Mouse (Mus musculus) neural tube, embryonic 13.5 days (tissue): ENCODE data around the gene Ccl2. TPM values are rescaled to one million over a fixed set of nuclear protein-coding genes. Genes with fewer than 3 reads are reported as not detected.
A peak's percentile ranks its signal among the peaks of the same experiment; 100 is the strongest.

Experiments used
- ATAC-seq: fragments of 200-750 bp; cut with Nextera tagmentation; 2 replicates; pipeline ENCODE4 v1.8.0; 2017; ENCODE audit warnings: low read depth, mild to moderate bottlenecking, moderate TSS enrichment, moderate library complexity
- H3K27ac ChIP-seq: fragments of 300-500 bp; sonication (generic); replicated peaks from 2 replicates; pipeline ENCODE4 v1.5.1; 2015; ENCODE audit warnings: moderate library complexity, mild to moderate bottlenecking, inconsistent platforms
- H3K27me3 ChIP-seq: fragments of 300-500 bp; sonication (generic); 2 replicates; pipeline ENCODE4 v1.6.1; 2015; ENCODE audit warnings: mild to moderate bottlenecking, inconsistent platforms
- H3K36me3 ChIP-seq: fragments of 300-500 bp; sonication (generic); 2 replicates; pipeline ENCODE4 v1.6.1; 2015; ENCODE audit warnings: mild to moderate bottlenecking, inconsistent platforms
- H3K4me1 ChIP-seq: fragments of 300-500 bp; sonication (generic); replicated peaks from 2 replicates; pipeline ENCODE4 v1.6.1; 2015; ENCODE audit warnings: inconsistent platforms
- H3K4me2 ChIP-seq: fragments of 300-500 bp; sonication (generic); 2 replicates; pipeline ENCODE4 v1.6.1; 2015; ENCODE audit warnings: inconsistent platforms, mild to moderate bottlenecking, moderate library complexity
- H3K4me3 ChIP-seq: fragments of 300-500 bp; sonication (generic); 2 replicates; pipeline ENCODE4 v1.5.1; 2015; ENCODE audit warnings: mild to moderate bottlenecking, inconsistent platforms
- H3K9ac ChIP-seq: fragments of 300-500 bp; sonication (generic); 2 replicates; pipeline ENCODE4 v1.6.1; 2015; ENCODE audit warnings: moderate library complexity, mild to moderate bottlenecking, inconsistent platforms
- H3K9me3 ChIP-seq: fragments of 300-500 bp; sonication (generic); 2 replicates; pipeline ENCODE4 v1.6.1; 2016; ENCODE audit warnings: inconsistent platforms
- WGBS: fragments of 180-500 bp; shearing (Covaris S2); methylation state at CpG from one replicate; pipeline ENCODE4 v1.1.7; 2015; 5-methylcytosine and 5-hydroxymethylcytosine counted together
- polyA plus RNA-seq: library from polyadenylated mRNA; unstranded; fragments of >200 nt; fragmentation: Nextera tagmentation; extraction: Ambion mirVana; gene quantifications from 2 replicates; pipeline ENCODE4 v1.2.1, GENCODE M21; 2015

The Ccl2 gene
- polyA plus RNA-seq, 1 experiment from 2014 or later, result 2.6 TPM

DNA sequence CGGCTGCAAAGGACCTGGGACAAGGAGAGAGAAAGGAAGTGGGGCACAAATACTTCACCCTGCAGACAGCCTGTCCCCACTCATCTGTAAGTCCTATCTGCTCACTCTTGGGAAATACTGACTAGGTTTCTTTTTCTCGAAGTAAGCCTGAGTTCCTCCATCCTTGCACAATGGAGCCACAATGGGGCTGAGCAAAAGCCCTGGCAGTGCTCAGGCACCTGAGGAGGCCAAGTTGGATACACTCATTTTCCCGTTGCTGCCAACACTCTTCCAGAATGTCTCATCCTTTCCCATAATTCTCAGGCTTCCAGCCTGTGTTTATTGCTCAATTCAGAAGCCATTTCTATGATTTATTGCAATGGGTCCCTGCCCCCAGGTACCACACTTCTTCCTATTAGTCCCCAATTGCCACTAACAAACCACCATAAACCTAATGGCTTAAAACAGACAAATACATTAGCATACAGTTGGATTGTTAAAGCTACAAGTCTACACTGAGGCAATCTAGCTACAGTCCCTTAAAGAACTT, 3.8 kb downstream of the Ccl2 start:
- Histone ChIP-seq H3K9me3 (no peaks in the 10 kb centered on the region), H3K9ac (no peak overlapping the region), H3K4me1 (peaks cover 28% of the 10 kb centered on the region), H3K36me3 (no peaks in the 10 kb centered on the region), H3K27me3 (no peaks in the 10 kb centered on the region), H3K4me3 (no peak overlapping the region), H3K4me2 (no peak overlapping the region), H3K27ac (no peak overlapping the region)
- WGBS, result 34% methylated on average over 3 of the region's 3 CpGs
- peak; percentile 27; the same call in 1 of the 2 replicates for ATAC-seq

DNA sequence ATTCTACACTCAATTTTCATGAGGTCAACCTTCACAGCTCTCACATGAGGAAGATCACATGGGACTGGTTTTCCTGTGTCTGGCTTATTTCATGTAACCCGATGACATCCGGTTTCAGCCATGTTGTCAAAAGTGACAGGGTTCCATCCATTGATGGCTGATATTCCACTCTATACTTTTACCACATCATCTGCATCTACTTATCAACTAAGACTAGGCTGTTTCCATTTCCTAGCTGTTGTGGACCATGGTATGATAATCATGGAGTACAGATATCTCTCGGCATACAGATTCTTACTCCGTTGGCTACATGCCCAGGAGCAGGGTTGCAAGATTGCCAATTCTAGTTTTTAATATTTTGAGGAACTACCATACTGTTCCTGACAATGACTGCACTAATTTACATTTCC, 6.3 kb downstream of the Ccl2 start:
- peaks cover 18% of the 10 kb centered on the region for H3K4me1 ChIP-seq
- H3K9me3 ChIP-seq, result no peaks in the 10 kb centered on the region
- no peaks in the 10 kb centered on the region for H3K27me3 ChIP-seq
- no peak overlapping the region for H3K4me2 ChIP-seq
- no peak overlapping the region for H3K27ac ChIP-seq
- WGBS, result 94% methylated on average over 4 of the region's 4 CpGs
- no peaks in the 10 kb centered on the region for H3K36me3 ChIP-seq
- H3K9ac ChIP-seq, result no peak overlapping the region
- H3K4me3 ChIP-seq, result no peak overlapping the region
- no peak for ATAC-seq

DNA sequence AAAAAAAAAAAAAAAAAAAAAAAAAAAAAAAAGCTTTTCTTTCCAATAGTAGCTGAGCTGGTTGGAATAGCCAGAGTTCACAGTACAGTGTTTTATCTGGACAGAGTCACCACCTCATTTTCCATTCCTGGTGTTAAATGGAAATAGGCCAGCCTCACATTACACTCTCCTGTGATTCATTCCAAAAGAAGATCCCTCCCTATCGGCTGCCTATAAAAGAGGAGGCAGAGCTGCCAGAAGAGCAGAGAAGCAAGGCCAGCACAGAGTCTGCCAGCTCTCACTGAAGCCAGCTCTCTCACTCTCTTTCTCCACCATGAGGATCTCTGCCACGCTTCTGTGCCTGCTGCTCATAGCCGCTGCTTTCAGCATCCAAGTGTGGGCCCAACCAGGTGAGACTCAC, 10.1 kb downstream of the Ccl2 start, which contains the start of gene Ccl7:
TSS of gene Ccl7 (plus strand) at position 242 of the 400 bp plus-strand sequence.
- WGBS, result 82% methylated on average over 3 of the region's 3 CpGs
- Histone ChIP-seq H3K9me3 (no peaks in the 10 kb centered on the region), H3K4me3 (no peak within 1 kb of the TSS), H3K36me3 (no peaks in the 10 kb centered on the region), H3K4me2 (no peak within 1 kb of the TSS), H3K4me1 (no peaks in the 10 kb centered on the region), H3K9ac (no peak within 1 kb of the TSS), H3K27ac (no peak within 1 kb of the TSS), H3K27me3 (no peaks in the 10 kb centered on the region)
- ATAC-seq, result no peak

DNA sequence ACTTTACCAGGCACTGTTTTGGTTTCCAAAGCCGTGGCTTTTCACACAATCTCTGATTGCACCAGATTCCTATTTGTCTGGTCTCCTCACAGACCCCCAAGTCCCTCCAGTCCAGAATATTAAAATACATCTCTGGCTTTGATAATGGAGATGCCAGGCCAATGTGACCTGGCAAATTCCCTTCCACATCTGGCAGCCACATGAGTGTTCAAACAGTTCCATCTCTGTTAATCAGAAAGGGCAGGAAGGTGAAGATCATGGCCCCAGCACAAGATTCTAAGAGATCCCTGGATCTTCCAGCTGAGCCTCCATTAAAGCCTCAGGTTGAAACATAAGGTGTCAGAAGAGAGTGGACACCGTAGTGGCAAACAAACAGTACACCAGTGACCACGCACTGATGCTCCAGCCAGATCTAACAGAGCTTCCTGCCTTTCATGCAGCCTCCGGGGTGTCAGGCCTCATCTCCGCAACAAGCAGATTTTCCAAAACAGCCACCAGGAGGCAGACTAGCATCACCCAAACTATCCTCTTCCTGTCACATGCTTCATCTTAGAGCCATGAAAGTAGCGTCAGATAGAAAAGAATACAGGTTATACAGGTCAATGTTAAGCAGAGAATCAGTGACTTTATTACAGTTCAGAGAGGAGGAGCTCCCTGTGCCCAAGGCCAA, 12.5 kb downstream of the Ccl2 start:
- Histone ChIP-seq H3K9me3 (no peaks in the 10 kb centered on the region), H3K9ac (no peak overlapping the region), H3K4me3 (no peak overlapping the region), H3K36me3 (no peaks in the 10 kb centered on the region), H3K4me2 (no peak overlapping the region), H3K27ac (no peak overlapping the region), H3K4me1 (no peaks in the 10 kb centered on the region), H3K27me3 (no peaks in the 10 kb centered on the region)
- no peak for ATAC-seq
- 42% methylated on average over 6 of the region's 6 CpGs for WGBS

DNA sequence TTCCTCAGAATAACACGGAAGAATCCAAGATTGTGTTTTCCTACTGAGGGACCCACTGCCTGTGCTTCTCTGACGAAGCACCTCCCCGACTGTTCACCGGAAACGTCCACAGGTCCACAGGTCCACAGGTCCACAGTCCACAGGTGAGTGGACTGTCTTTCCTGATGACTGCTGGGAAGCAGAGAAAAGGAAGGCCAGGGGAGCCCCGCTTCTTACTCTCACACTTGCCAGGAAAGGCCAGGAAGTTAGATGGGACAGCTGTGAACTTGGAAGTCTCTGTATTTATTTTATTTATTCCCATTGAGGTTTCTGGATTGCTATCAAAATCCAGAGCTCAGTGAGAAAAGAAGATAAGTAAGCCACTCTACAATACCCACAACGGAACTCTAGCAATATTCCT, 18.5 kb downstream of the Ccl2 start:
- no peaks in the 10 kb centered on the region for H3K4me1 ChIP-seq
- 91% methylated on average over 7 of the region's 7 CpGs for whole genome bisulfite sequencing
- H3K4me3 ChIP-seq, result no peak overlapping the region
- no peak for ATAC-seq
- no peak overlapping the region for H3K9ac ChIP-seq
- H3K27ac ChIP-seq, result no peak overlapping the region
- H3K4me2 ChIP-seq, result no peak overlapping the region
- H3K27me3 ChIP-seq, result no peaks in the 10 kb centered on the region
- no peaks in the 10 kb centered on the region for H3K9me3 ChIP-seq
- no peaks in the 10 kb centered on the region for H3K36me3 ChIP-seq

DNA sequence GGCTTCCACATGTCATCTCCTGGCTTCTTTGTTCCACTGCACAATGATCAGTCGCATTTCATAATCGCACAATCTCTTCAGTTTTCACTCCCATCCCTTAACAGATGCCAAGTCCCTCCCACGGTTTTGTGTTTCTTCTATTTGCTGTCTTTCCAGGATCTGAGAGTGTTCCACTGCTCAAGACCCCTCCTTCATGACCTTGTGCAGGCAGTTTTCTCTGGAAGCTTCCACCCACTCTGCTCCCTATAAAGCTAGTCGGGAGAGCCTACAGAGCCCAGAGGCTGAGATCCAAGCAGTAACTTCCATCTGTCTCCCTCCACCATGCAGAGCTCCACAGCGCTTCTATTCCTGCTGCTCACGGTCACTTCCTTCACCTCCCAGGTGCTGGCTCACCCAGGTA, 22.3 kb downstream of the Ccl2 start, which contains the start of gene Ccl11:
TSS of gene Ccl11 (plus strand) at position 178 of the 400 bp plus-strand sequence.
- no peaks in the 10 kb centered on the region for H3K9me3 ChIP-seq
- H3K9ac ChIP-seq, result no peak within 1 kb of the TSS
- no peaks in the 10 kb centered on the region for H3K36me3 ChIP-seq
- no peak for ATAC-seq
- no peak within 1 kb of the TSS for H3K4me2 ChIP-seq
- no peaks in the 10 kb centered on the region for H3K4me1 ChIP-seq
- no peaks in the 10 kb centered on the region for H3K27me3 ChIP-seq
- WGBS, result 83% methylated on average over 6 of the region's 6 CpGs
- no peak within 1 kb of the TSS for H3K27ac ChIP-seq
- H3K4me3 ChIP-seq, result no peak within 1 kb of the TSS

DNA sequence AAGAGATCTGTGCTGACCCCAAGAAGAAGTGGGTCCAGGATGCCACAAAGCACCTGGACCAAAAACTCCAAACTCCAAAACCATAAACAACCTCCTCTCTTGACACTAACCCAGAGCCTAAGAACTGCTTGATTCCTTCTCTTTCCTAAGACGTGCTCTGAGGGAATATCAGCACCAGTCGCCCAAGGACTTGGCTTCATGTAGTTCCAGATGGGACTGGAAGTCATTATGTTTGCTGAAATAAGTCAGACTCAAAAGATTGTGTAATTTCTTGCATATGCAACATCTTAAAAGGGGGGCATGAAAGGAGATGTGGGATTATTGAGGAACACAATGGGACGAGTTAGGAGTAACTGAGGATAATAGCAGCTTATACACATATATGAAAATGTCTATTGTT, 26.9 kb downstream of the Ccl2 start:
- Histone ChIP-seq H3K36me3 (no peaks in the 10 kb centered on the region), H3K27me3 (no peaks in the 10 kb centered on the region), H3K4me3 (no peak overlapping the region), H3K9me3 (no peaks in the 10 kb centered on the region), H3K27ac (no peak overlapping the region), H3K9ac (no peak overlapping the region), H3K4me2 (no peak overlapping the region), H3K4me1 (no peaks in the 10 kb centered on the region)
- ATAC-seq, result no peak
- 80% methylated on average over 3 of the region's 3 CpGs for WGBS

DNA sequence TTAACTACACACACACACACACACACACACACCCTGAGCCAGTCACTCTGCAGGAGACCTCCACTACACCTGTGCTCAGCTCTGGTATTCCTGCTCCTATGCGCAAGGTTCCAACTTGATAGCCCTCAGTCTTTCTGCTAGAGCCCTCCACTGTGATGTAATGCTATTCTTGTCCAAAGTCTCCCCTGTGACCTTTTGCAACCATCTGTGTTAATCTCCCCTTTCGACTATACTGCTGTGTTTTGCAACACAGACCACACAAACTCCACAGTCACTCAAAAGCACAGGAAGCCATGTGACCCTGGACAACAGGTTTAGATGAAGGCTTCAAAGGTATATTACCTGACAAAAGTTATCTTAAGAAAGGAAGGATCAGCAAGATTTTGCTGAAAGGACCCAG, 28.1 kb downstream of the Ccl2 start:
- no peak for ATAC-seq
- H3K4me1 ChIP-seq, result no peaks in the 10 kb centered on the region
- H3K36me3 ChIP-seq, result no peaks in the 10 kb centered on the region
- no peak overlapping the region for H3K9ac ChIP-seq
- H3K4me2 ChIP-seq, result no peak overlapping the region
- no peak overlapping the region for H3K4me3 ChIP-seq
- no peaks in the 10 kb centered on the region for H3K9me3 ChIP-seq
- 87% methylated on average over 2 of the region's 2 CpGs for WGBS
- no peak overlapping the region for H3K27ac ChIP-seq
- no peaks in the 10 kb centered on the region for H3K27me3 ChIP-seq

DNA sequence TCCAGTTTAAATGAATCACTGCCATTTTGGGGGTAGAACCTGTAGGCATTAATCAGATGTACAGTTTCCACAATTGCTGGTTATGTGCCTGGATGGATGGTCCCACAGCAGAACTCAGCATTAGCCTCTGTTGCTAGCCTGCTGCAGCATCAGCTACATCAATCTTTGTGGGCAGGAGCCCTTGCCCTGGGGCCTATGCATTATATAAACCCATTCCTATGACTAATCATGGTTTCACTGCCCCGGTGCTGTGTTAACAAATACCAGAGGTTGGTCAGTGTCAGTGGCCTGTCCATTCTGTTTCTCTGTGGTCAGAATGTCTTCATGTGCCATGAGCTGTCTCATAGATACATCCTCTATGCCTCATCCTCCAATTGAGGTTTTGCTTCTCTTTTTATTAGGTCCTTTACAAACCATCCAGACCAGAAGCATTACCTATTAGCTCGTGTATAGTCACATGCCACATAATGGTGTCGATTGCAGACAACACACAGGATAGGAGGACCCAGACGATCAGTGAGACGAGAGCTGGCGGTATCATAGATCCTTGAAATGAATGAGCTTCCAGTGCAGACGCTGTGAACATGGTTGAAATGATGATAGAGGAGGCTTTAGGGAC, 31.7 kb downstream of the Ccl2 start:
- no peaks in the 10 kb centered on the region for H3K27me3 ChIP-seq
- no peaks in the 10 kb centered on the region for H3K4me1 ChIP-seq
- 78% methylated on average over 7 of the region's 7 CpGs for WGBS
- no peak for ATAC-seq
- no peak overlapping the region for H3K9ac ChIP-seq
- no peak overlapping the region for H3K4me3 ChIP-seq
- no peaks in the 10 kb centered on the region for H3K36me3 ChIP-seq
- H3K27ac ChIP-seq, result no peak overlapping the region
- H3K9me3 ChIP-seq, result no peaks in the 10 kb centered on the region
- no peak overlapping the region for H3K4me2 ChIP-seq

DNA sequence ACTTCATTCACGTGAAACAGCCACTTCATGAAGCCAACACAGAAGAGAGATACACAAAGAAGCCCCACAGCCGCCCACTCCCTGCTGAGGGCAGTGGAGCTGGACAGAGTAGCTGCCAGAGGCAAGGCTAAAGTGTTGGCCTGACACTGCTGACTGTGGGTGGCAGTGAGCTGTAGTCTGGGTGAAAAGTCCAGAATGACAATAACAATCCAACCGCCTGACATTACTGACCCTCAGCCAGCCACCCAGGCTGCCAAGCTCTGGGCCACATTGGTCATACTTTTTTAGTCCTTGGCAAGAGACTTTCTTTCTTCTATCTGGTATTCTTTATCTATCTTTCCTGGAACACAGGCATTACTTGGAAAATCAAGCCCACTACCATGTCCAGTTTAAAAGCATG, 35.7 kb downstream of the Ccl2 start:
- ATAC-seq, result no peak
- Histone ChIP-seq H3K4me1 (no peaks in the 10 kb centered on the region), H3K4me3 (no peak overlapping the region), H3K27ac (no peak overlapping the region), H3K4me2 (no peak overlapping the region), H3K36me3 (no peaks in the 10 kb centered on the region), H3K27me3 (no peaks in the 10 kb centered on the region), H3K9ac (no peak overlapping the region), H3K9me3 (no peaks in the 10 kb centered on the region)
- 76% methylated on average over 3 of the region's 3 CpGs for WGBS

DNA sequence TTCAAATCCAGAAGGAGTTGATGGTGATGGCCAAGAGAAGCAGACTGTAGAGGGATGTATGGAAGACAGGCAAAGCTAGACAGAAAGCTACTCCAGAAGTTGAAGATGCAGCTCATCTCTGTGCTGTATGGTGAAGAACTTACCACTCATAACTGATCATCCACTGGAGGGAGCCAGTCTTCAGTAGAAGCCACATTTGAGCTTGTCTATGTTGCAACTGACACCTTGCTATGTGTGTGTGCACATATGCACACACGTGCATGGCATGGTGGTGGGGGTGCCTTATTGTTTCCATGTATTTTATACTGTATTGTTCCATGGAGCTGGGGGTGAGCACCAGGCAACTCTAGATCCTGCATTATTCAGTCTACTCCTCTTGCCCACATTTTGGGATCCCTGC, 37.0 kb downstream of the Ccl2 start:
- no peak overlapping the region for H3K27ac ChIP-seq
- no peak overlapping the region for H3K4me2 ChIP-seq
- 81% methylated on average over 1 of the region's 1 CpGs for WGBS
- H3K36me3 ChIP-seq, result no peaks in the 10 kb centered on the region
- no peak overlapping the region for H3K9ac ChIP-seq
- no peaks in the 10 kb centered on the region for H3K4me1 ChIP-seq
- ATAC-seq, result no peak
- H3K9me3 ChIP-seq, result no peaks in the 10 kb centered on the region
- no peak overlapping the region for H3K4me3 ChIP-seq
- no peaks in the 10 kb centered on the region for H3K27me3 ChIP-seq

DNA sequence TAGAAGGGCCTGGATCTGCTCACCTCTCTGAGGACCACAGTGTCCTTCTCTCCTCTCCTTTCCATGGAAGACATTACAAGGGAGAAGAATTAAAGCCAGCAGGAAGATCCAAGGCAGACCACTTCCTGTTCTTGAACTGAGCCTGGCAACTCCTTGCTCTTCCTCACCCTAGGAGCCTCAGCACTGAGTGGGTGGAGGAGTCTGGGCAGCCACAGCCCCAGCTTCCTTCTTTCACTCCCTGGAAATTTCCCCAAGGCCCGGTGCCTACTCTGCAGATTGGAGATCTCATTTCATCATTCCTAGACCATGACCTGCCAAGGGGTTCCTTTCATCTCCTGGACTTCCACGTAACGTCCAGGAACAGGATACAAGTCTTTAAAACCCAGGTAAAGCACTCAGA, 37.6 kb downstream of the Ccl2 start:
- ATAC-seq, result no peak
- Histone ChIP-seq H3K4me3 (no peak overlapping the region), H3K27ac (no peak overlapping the region), H3K4me1 (no peaks in the 10 kb centered on the region), H3K9ac (no peak overlapping the region), H3K4me2 (no peak overlapping the region), H3K36me3 (no peaks in the 10 kb centered on the region), H3K9me3 (no peaks in the 10 kb centered on the region), H3K27me3 (no peaks in the 10 kb centered on the region)
- WGBS, result 84% methylated on average over 3 of the region's 3 CpGs

DNA sequence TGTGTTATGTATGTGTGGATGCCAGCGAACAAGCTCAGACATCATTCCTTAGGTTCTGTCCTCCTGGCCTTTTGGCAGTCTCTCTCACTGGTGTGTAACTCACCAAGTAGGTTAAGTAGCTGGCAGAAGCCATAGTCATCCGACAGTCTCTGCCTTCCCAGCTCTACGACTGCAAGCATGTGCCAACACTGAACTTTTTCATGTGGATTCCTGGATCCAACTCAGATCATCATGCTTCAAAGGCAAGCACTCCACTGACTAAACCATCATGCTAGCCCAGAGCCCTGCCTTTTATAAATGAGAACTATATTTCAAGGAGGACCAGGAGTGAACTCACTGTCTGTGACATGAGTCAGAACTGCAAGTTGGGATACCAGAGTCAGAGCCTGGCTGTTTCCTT, 38.3 kb downstream of the Ccl2 start:
- ATAC-seq, result no peak
- no peak overlapping the region for H3K9ac ChIP-seq
- no peak overlapping the region for H3K4me3 ChIP-seq

More for the DNA sequence above, 38.3 kb downstream of the Ccl2 start:
- no peaks in the 10 kb centered on the region for H3K36me3 ChIP-seq
- no peak overlapping the region for H3K27ac ChIP-seq
- 86% methylated on average over 3 of the region's 3 CpGs for WGBS
- no peak overlapping the region for H3K4me2 ChIP-seq
- H3K4me1 ChIP-seq, result no peaks in the 10 kb centered on the region
- H3K27me3 ChIP-seq, result no peaks in the 10 kb centered on the region
- H3K9me3 ChIP-seq, result no peaks in the 10 kb centered on the region
